Mouse (Mus musculus): ENCODE measurements at regions not wholly inside any gene's neighbourhood (a gene's known extent, or its start where the extent isn't known, plus 50 kb on each side); places are given as distances from the start of the nearest gene placed in this dataset.
A peak's percentile ranks its signal among the peaks of the same experiment; 100 is the strongest.

DNA sequence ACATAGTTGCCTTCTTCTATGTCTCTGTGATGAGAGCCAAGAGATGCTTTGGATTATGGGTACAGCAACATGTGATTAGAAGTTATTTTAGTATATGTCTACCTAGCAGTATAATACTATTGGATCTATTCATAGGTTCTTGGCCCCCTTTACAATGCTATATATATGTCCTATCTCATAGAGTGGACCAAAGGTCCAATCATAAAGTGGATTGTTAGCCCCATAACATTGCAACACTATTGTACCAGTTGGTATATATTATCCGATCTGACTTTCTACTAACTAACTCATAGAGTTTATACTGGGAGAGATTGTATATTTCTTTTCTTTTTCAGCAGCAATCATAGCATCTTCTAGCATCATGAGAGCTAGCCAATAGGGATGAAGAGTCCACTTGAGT, 491.7 kb upstream of the Zeb2 start:
- no peak for DNase-seq (ENCODE audit: low spot score)

DNA sequence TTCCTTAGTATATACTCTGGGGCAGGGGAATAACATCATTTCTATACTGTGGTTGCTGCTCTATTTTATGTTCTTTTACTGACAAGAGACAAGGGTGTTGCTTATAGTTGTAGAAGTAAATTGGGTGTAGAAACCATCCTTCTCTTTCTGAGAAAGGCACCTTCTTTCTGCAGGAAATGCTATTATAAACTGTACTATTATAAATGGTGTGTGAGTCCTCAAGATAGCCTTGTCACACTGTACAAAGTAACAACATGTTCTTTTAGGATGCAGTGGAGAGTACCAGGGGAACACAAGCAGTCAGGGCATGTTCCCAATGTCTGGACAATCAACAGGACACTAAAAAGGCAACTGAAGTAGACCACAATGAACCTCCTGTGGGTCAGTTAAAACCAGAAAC, 490.2 kb upstream of the Zeb2 start:
- no peak for DNase-seq (ENCODE audit: low spot score)

DNA sequence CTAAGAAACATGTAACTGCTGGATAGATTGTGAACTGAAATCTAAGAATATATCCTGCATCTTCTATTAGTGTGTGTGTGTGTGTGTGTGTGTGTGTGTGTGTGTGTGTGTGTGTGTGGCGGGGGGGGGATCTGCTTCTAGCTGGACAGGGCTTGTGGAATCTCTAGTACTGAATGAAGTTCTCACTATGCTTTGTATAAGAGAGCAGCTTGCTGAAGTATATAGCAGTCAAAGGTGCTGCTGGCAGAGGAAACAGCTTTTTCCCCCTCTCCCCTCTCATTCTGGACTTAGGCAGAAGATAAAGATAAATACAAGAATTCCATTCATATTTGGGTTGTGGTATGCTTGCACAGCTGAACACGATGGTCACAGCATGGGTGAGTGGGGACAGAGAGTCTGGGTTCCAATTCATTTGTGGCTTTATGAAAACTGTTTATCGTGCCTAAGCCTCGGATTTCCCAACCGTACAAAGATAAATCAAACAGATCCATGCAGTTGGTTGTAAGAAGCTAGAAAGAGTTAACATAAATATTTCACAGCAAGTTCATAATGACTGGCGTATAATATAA, 484.2 kb upstream of the Zeb2 start:
- DNase-seq (ENCODE audit: low spot score): no peak

DNA sequence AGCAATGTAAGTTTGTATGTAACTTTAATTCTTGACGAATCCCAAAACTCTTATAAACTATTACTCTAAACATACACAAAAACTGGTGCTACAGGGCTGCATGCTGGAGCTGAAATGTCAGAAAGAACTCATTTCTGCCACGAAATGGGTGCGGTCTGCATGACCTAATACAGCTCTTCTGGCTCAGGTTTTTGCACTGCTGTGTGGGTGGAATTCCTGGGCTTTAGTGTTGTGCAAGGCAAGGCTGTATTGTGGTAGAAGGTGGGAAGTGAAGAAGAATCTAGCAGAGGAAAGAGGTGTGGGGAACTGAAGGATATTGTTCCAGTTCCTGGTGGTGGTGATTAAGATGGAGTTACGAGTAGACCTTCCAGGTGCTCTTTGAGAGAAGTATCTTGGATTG, 476.6 kb upstream of the Zeb2 start:
- no peak for DNase-seq (ENCODE audit: low spot score)

DNA sequence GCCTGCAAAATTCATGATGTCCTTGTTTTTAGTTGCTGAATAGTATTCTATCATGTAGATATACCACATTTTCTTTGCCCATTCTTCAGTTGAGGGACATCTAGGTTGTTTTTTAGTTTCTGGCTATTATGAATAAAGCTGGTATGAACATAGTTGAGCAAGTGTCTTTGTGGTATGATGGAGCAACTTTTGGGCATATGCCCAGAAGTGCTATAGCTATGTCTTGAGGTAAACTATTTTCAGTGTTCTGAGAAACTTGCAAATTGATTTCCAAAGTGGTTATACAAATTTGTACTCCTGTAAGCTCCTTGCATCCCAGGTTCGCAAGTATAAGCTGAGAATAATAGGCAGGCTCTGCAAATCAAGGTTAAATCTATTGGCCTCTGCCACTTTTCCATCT, 473.8 kb upstream of the Zeb2 start:
- no peak for DNase-seq (ENCODE audit: low spot score)

DNA sequence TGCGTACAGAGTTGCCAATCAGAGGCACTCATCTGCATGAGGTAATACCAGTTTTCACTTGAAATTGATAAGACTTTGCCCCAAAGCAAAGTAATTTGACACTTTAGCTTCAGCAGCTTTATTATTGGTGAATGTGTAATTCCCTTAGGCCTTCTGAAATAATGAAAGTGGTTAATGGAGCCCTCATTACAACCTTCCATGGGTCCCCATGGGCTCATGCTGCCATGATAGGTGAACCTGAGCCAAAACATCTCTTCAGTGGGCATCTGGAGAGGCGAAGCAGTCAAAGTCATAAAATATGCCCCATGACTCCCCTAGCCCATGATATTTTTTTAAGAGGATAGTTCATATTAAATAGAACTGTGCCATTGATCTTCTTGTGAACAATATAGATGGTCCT, 471.1 kb upstream of the Zeb2 start:
- DNase-seq (ENCODE audit: low spot score): no peak

DNA sequence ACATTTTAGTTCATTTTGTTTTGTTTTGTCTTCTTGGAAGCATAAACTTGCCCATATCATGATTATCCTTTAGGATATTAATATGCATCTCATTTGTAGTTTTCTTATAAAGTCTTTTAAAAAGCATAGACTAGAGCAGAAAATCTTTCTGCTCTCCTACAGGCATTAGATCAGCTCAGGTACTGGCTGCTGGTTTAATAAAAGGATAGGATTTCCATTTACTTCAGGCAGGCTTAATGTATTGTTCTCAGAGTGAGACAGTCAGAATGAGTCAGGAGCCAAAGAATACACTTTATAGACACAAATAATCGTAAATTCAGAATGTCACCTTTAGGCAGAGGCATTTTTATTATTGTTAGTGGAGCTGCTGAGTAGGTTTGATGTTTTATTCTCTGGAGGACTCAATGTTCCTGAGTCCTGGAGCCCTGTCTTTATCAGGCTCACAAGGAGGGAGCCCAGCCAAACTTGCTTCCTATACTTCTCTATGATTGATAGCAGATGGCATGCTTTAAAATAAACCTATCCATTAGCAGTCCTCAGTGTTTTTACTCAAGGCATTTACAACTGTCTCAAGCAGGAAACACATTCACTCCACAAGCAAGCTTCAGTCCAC, 469.5 kb upstream of the Zeb2 start:
- DNase-seq (ENCODE audit: low spot score): peak; percentile 15

DNA sequence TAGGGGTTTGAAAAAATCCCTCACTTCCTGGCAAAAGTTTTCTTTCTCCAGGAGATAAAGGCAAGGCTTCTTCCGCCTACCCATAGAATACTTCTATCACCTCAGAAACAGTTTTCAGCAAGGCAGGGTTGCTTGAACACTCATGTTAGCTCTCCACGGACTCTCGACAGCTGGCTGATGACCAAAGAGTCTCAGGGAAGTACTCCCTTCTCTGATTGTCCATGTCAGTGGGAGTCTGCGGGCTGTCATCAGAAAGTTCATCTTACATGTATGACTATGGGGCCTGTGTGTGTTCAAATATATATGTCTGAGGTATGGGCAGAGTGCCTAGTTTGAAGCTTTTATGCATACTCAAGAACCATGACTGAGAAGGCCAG, 464.3 kb upstream of the Zeb2 start:
- DNase-seq (ENCODE audit: low spot score): no peak

DNA sequence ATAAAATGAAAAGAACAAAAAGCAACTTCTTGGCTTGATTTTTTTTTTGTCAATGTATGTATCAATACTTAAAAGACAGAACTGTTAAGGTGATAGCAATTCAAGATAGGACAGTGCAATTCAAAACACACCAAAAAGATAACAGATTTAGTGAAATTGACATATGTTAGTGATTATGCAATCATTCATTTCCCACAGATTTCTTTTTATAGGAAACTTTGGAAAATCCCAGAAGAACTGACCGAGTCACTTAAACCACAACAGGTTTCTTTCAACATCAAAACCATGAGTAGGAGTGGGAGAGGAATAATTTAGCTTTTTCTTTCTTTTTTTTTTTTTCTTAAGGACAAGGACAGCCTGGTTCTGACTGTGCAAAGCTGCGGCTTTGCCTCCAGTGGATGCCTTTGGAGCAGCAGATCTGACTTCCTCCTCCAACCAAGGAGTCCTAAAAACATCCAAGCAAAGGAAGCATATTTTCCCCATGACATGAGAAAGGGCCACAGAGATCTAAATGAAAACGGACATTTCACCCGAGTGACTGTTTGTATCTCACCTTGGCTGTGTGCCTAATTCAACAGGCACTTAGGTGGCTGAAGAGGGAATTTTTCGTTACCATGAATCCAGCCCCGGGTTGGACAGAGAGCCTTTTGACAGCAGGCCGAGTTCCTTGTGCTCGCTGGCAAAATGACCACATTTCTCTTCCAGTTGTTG, 463.8 kb upstream of the Zeb2 start:
- DNase-seq (ENCODE audit: low spot score): no peak

DNA sequence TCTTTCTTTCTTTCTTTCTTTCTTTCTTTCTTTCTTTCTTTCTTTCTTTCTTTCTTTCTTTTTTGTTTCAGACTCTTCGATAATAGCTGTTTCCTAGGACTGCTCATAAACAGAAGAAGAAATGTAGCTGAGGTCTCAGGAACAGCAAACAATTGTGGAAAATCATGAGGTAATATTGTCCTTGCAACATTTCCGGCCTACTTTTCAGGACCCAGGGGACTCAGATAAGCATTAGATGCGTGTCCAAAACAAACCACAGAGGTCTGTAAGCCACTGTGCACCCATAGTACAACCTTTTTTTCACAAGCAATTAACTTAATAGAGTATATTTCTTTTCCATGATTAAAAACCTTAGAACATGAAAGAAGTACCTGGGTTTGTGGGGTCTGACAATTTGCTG, 455.7 kb upstream of the Zeb2 start:
- no peak for DNase-seq (ENCODE audit: low spot score)

DNA sequence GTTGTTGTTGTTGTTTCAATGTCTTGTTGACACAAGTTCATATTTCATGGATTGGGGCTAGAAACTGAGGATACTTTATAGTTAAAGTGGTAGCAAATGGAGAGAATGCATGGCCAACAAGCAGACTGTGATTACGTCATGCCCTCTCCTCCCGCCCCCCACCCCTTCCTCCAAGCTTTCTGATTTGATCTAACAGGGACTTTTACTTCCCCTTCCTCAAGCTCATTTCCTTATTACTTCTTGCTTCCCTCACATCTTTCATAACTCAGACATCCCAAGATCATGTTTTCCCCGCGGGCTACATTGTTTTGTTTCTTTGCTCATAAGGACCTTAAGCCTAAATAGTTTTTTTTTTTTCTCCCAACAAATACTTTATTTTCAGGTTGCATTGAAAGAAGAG, 437.5 kb upstream of the Zeb2 start:
- no peak for DNase-seq (ENCODE audit: low spot score)

DNA sequence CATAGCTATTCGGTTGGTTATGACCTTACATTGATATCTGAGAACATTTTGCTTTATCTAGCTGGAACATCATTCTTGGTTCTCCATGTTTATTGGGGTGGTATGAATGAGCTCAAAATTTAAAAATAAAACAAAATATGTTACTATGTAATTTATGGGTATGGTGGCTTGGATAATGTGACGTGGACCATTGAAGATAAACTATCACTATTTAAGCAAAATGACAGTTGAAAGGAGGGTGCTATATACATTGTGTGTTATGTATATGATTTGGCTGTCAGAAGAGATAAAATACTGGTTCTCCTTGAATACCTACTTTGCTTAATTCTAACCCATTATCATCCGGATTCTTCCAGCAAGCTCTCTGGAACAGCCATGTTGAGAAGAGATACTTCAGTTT, 424.2 kb upstream of the Zeb2 start:
- no peak for DNase-seq (ENCODE audit: low spot score)

DNA sequence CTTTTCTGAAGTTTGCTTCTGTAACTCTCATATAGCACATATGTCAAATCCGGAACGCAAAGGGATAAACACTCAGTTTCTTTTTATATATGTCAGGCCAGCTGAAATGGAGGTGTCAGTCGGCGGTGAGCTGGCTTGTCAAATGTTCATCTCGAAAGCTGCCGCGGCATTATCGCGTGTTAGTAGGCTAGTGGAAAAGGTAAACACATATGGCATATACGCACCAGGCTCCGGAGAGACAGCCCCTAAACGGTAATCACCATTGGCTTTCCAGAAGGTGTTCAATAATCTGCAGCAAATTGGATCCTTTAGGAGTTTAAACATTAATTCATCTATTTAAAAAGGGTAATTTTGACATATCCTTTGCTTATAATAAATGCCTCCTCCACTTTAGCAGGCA, 421.8 kb upstream of the Zeb2 start:
- no peak for DNase-seq (ENCODE audit: low spot score)

DNA sequence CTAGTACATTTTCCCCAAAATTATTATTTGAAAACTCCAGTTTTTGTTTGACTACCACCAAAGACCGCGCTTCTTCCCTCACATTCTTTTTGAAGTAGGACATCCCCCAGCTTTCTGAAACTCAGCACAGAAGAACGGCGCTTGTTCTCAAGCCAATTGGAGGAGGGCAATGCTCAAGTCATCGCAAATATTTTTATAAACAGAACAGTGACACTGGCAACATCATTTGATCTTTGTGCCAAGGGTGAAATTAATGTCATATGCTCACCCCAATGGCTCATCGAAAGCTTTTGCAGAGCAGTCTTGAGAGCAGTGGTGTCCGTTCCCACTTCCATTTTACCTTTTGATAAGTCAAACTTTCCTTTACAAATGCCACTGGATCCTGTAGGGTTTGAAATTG, 420.5 kb upstream of the Zeb2 start:
- no peak for DNase-seq (ENCODE audit: low spot score)

DNA sequence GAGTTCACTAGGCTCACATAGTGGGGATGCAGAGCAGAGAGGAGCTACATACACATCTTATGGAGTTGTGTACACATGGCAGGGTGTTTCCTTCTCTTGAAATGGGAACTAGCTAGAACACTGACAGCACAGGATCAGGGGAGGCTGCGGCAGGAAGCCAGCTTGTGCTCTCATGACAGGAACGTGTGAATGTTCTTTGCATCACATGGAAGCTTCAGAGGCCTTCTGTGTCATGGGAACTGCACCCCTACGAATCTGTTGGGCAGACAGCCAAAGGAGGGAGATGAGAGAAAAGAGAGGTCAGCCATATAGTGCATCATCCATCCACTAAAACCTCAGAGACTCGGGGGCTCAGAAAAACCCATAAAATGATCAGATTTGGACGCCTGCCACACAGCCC, 417.6 kb upstream of the Zeb2 start:
- no peak for DNase-seq (ENCODE audit: low spot score)

DNA sequence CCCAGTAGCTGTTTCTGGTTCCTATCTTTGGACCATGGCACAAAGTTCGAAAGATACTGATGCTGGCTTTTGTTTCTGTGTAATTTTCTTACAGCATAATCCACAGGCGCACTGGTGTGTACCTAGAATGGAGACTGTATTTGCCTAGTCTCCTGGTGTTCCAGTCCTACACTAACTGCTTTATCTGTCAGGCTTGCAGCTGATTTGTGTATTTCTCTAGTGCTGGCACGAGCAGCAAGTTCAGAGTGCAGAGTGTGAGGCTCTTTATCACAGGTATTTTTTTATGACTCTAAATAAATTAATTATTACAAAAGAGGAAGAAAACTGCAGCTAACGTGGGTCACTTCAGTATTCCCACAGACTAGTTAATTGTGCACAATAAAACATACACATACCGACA, 405.1 kb upstream of the Zeb2 start:
- no peak for DNase-seq (ENCODE audit: low spot score)

DNA sequence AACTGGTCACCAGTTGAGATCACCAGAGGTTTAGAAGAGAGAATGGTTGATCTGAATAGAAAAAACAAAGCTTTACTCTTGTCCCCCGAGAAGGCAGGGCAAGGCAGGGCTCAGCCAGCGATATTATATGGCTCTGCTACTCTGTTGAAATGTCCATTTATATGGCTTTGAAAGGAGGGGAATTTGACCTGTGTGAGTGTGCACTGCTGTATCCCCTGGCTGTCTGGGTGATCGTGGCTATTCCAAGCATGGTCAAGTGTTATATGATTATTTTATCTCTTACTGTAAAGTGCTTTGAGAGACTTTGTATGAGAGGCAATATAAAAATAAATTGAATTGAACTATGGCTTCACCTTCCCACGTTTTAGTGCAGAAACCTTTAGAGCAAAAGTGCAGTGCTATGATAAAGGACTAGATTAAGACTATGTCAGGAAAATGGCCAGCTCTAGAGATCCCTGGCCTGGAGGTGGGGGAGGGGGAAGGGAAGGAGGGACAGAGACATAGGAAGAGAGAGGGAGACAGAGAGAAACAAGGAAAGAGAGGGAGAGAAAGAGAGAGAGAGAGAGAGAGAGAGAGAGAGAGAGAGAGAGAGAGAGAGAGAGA, 402.5 kb upstream of the Zeb2 start:
- DNase-seq (ENCODE audit: low spot score): peak; percentile 28

DNA sequence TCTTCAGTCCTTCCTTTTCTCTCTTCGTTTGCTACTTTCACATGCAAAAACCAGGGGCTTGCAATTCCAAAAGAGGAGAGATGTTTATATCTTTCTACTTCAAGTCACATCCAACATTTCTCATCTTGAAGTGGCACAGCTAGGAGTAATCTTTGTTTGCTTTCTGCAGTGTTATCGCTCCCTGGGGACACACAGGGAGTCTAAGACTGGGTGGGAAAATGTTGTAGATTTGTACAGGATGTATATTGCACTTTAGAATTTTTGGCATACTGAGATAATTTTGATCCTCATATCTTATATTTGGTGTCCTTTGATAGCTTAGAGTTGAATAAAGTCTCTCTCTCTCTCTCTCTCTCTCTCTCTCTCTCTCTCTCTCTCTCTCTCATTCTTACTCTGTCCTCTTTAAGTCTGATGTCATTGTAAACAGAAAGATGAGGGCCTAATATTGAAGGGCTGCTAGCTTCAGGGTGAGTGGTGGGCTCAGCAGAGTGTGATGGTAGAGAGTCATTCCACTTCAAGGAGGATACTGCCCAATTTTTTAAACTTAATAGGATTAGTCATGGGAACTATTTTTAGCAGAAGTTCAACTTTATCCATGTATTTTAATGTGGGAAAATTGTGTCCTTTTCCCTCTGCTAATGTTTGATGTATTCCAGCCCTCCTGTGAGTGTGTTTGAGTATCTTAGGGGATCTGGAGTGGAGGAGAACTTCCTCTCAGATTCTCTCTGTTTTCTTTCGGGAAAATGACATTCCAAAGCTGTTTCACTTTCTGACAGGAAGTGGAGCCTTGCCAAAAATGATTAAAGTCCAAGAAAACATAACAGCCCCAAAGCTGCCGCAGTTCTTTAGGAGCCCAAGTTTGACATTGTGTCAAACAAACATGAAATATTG, 397.3 kb upstream of the Zeb2 start:
- peak; percentile 37 for DNase-seq (ENCODE audit: low spot score)

DNA sequence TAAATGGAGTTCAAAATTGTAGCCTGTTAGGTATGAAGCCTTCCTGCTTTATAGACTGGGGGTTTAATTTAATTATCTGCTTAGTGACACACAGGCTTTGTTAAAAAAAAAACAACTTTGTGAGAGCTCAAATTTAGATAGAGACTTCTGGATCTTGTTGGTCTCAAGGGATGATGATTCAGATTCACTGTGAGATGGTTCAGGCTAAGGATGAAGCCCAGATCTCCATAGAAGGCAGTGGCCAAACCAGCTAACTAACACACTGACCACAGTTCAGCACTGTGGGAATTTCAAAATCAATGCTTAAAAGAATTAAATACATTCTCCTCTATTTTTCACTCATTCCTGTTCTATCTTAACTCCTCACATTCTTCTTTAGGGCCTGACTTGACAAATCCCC, 395.7 kb upstream of the Zeb2 start:
- no peak for DNase-seq (ENCODE audit: low spot score)

DNA sequence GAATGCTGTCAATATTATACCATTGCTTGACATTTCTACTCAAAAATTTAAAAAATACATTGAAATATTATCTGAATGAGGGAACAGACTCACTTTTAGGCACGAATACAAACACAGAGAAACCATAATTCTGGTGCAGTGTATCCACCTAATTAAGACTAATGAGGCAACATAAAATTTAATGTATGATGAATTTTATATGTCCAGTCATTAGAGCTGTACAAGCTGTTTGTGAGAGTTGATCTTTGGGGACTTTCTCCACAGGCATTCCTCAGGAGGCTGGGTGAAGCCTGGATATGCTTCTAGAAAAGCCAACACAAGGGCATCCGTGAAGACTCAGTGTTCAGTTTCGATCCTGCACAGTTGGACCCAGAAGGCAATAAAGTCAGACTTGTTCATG, 394.6 kb upstream of the Zeb2 start:
- DNase-seq (ENCODE audit: low spot score): no peak

DNA sequence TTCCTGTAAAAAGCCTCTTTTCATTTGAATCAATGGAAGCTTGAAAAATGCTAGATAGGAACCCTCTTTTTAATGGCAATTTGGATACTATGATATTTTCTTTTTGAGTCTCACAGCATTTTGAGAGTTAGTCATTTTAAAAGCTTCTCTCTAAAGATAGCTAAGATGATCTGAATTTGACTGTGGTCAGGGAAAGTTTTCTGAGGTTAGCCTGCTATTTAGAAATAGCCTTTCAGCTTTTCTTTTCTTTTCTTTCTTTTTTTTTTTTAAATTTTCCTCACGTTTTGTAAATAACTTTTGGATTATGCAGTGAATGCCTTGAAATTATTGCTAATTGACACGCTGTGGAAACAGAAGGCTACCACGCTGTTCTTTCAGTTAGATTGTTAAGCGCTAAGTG, 387.3 kb upstream of the Zeb2 start:
- DNase-seq (ENCODE audit: low spot score): no peak

DNA sequence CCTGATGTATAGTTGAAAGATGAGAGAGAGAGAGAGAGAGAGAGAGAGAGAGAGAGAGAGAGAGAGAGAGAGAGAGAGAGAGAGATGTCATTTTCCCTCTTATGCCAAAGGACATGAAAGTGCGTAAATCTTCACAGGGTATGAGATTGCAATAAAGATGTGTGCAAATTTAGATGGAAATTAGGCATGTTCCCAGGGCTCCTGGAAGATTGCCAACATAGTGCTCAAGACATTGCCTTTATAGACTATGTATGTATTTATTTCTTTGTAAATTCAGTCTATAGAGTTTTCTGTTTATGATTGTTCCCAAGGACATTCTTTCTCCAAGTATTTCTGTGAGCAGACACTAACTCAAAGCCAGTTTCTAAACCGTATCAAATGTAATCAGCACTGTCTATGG, 376.5 kb upstream of the Zeb2 start:
- no peak for DNase-seq (ENCODE audit: low spot score)

DNA sequence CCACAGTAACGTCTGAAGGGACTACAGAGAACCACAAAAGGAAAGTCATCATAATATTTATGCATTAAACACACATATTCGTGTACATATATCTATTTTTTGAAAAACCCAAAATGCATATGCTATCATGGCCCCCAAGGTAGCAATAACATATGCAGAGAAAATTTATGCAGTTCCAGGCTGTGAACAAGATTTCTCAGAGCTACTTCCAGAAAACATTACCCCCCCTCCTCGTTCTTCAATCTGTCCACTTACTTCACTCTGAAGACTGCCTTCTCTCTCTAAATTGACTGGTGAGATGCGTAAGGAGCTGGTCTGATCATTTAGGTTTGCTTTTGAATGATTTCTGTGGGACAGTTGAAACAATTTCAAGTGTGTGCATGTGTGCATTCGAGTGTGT, 369.3 kb upstream of the Zeb2 start:
- DNase-seq (ENCODE audit: low spot score): no peak
